Mouse (Mus musculus): ENCODE results near the gene Ppp1r15a. TPM values are rescaled to one million over a fixed set of nuclear protein-coding genes. Genes with fewer than 3 reads are reported as not detected.
A peak's percentile ranks its signal among the peaks of the same experiment; 100 is the strongest.

The Ppp1r15a gene
- polyA plus RNA-seq, 1 experiment from 2014 or later, result 24.1 TPM

DNA sequence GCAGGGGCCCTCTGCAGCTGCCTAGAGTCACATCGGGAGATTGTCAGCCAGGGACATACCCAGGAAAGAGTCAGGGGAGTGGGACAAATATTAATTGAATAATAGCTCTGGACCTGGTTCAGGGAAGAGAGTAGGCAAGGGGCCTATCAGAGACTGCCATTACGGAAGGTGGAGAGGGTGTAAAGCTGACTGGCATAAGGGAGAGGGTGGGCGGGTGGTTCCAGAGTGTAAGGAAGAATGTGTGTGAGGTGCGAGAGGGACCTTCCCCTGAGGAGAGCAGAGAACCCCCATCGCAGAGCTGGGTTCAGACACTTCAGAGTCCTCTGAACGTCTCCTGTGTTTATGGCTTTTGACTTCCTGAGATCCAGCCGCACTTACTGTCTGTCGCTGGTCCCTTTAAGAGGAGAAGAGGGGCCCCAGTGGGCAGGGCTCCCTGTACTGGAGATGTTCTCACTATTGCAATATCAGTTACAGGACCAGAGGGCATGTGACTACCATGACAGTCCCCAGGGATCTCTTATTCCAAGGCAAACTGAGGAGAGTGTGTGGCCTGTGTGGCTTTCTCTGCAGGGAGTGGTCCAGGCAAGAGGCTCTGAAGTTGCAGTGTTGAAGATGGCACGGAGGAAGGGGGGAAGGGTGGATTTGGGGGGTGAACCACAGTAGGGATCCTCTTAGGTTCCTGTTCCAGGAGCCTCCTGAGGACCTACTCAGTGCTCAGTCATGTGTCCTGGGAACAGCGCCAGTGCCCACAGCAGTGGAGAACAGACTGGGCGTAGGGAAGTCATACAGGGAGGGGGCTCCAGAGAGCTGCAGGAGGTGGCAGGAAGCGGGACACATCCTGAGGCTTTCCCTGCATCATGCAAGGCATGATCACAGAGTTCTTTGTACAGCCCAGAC is 35.8 kb upstream of the Ppp1r15a start:
- no peak overlapping the region for H3K9ac ChIP-seq
- ATAC-seq (ENCODE audit: insufficient number of reproducible peaks, insufficient read depth, low FRiP score, low TSS enrichment), result no peak
- no peak overlapping the region for H3K4me2 ChIP-seq (replicated peaks)
- no peaks in the 10 kb centered on the region for H3K36me3 ChIP-seq
- H3K9me3 ChIP-seq, result no peaks in the 10 kb centered on the region
- H3K4me3 ChIP-seq, result no peak overlapping the region
- 45% methylated on average over 12 of the region's 12 CpGs for WGBS
- peaks cover 8% of the 10 kb centered on the region; the same call in 1 of the 2 replicates for H3K4me1 ChIP-seq
- H3K27me3 ChIP-seq, result no peaks in the 10 kb centered on the region
- peak overlapping the region; percentile 12; the same call in 1 of the 2 replicates for H3K27ac ChIP-seq

DNA sequence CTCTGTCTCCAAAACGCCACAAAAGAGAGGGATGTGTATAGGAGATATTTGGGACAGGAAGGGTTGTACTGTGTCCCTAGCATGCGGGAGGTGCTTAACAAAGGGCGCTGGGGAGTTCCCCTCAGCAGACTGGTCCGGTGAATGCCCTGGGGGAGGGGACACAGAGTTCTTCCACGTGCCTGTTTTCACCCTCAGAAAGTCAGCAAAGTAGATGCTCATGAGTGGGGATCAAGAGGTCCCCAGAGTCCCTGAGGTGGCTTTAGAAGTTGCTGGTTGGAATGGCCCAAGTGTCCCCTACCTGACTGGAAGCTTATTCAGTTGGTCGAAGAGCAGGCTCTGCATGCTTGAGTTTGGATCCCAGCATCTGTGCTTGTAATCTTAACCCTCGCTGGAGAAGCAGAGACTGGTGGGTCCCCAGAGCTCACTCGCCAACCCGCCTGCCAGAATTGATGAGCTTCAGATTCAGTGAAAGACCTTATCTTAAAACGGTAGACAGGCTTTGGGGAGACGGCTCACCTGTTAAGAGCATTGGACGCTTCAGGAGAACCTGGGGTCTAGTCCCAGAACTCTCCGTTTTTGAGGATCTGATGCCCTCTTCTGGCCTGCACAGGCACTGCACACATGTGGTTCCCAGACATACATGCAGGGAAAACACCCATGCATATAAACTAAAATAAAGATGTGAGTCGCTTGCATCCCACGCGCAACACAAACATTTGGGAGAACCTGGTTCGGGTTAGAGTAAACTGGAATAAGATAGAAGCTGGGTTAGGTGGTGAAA is 35.0 kb upstream of the Ppp1r15a start:
- H3K4me3 ChIP-seq, result no peak overlapping the region
- H3K9me3 ChIP-seq, result no peaks in the 10 kb centered on the region
- peak overlapping the region; percentile 27; the same call in 1 of the 2 replicates for H3K4me2 ChIP-seq (replicated peaks)
- no peaks in the 10 kb centered on the region for H3K27me3 ChIP-seq
- H3K9ac ChIP-seq, result no peak overlapping the region
- H3K36me3 ChIP-seq, result no peaks in the 10 kb centered on the region
- no peak overlapping the region for H3K27ac ChIP-seq
- no peak for ATAC-seq (ENCODE audit: insufficient number of reproducible peaks, insufficient read depth, low FRiP score, low TSS enrichment)
- H3K4me1 ChIP-seq, result peaks cover 8% of the 10 kb centered on the region; the same call in 1 of the 2 replicates
- 23% methylated on average over 17 of the region's 17 CpGs for WGBS

DNA sequence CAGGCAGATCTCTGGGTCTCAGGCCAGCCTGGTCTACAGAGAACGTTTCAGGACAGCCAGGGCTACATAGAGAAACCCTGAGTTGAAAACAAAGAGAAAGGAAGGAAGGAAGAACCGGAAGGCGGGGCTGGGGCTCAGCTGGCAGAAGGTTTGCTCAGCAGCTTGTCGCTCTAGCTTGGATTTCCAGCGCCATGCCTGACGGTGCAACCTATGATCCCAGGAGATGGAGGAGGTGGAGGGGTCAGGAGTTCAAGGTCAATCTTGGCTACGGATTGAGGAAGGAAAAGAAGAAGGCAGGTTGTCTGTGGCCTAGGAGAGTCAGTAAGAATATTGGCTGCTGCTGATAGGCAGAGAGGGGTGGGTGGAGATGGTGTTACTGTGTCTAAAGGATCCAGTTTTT is 34.2 kb upstream of the Ppp1r15a start:
- H3K27me3 ChIP-seq, result no peaks in the 10 kb centered on the region
- 78% methylated on average over 7 of the region's 7 CpGs for WGBS
- peaks cover 8% of the 10 kb centered on the region; the same call in 1 of the 2 replicates for H3K4me1 ChIP-seq
- H3K4me2 ChIP-seq (replicated peaks), result no peak overlapping the region
- ATAC-seq (ENCODE audit: insufficient number of reproducible peaks, insufficient read depth, low FRiP score, low TSS enrichment), result no peak
- no peaks in the 10 kb centered on the region for H3K36me3 ChIP-seq
- H3K4me3 ChIP-seq, result no peak overlapping the region
- no peak overlapping the region for H3K9ac ChIP-seq
- no peaks in the 10 kb centered on the region for H3K9me3 ChIP-seq
- no peak overlapping the region for H3K27ac ChIP-seq

DNA sequence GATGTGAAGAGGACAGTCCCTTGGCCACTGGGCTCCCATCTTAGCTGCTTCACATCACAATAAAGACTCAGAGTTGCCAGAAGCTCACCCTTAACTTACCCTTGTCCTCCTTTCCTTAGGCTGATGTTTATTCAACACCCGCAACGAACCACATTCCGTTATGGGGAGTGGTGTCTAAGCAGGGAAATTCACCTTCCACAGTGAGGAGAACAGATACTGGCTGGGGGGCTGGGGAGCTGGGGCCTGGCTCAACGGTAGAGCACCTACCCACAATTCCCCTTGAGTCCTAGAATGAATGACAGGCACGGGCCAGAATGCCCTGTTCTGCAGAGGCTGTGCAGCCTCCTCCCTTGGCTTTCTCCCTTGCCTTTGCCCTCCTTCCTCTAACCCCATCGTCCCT is 32.8 kb upstream of the Ppp1r15a start:
- no peak overlapping the region for H3K4me2 ChIP-seq (replicated peaks)
- no peaks in the 10 kb centered on the region for H3K27me3 ChIP-seq
- H3K4me1 ChIP-seq, result peaks cover 8% of the 10 kb centered on the region; the same call in 1 of the 2 replicates
- H3K36me3 ChIP-seq, result no peaks in the 10 kb centered on the region
- no peak for ATAC-seq (ENCODE audit: insufficient number of reproducible peaks, insufficient read depth, low FRiP score, low TSS enrichment)
- no peak overlapping the region for H3K27ac ChIP-seq
- H3K9me3 ChIP-seq, result no peaks in the 10 kb centered on the region
- H3K9ac ChIP-seq, result no peak overlapping the region
- H3K4me3 ChIP-seq, result no peak overlapping the region
- 61% methylated on average over 6 of the region's 6 CpGs for WGBS

DNA sequence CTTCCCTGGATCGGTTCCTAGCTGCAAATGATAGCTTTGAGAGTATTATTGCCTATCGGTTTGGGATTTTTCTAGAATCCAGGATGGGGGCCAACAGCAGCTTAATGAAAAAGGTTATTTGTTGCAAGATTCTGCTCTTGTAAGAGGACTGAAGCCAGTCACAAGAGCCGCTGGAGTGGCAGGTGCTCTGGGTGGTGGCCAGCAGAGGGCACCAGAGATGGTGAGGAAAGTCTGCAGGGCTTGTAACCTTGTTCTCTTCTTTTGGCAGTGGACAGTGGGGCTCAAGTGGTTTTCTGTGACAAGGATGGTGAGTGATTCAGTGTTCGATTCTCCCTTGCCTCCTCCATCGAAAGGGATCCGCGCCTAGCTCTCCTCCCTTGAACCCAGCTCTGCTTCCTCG is 29.7 kb upstream of the Ppp1r15a start:
- Histone ChIP-seq H3K9me3 (no peaks in the 10 kb centered on the region), H3K27me3 (no peaks in the 10 kb centered on the region), H3K27ac (no peak overlapping the region), H3K4me2 (replicated peaks) (no peak overlapping the region), H3K4me1 (0 out of 2 replicates have a peak, but pooled peaks cover 1% of the 10 kb centered on the region), H3K36me3 (no peaks in the 10 kb centered on the region), H3K9ac (no peak overlapping the region), H3K4me3 (no peak overlapping the region)
- no peak for ATAC-seq (ENCODE audit: insufficient number of reproducible peaks, insufficient read depth, low FRiP score, low TSS enrichment)
- 26% methylated on average over 8 of the region's 8 CpGs for WGBS

DNA sequence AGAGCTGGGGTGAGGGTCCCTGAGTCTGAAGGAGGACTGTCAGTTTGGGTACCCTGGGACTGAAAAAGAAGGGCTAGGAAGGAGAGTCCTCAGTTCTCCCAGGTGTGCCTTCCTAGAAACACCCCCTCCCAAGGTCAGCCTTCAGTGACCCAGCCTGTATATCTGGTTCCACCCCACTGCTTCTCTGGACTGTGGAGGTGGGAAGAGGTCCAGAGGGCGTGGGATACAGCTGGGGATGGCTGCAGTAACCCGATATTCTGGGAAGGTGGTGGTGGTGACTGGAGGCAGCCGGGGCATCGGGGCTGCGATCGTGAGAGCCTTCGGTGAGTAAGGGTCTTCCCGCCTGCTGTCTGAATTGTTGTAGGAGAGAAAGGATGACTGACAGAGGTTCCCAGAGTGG is 28.7 kb upstream of the Ppp1r15a start, which contains the start of gene Hsd17b14:
Hsd17b14 (plus strand) TSS at position 150 of the 400 bp plus-strand sequence.
- no peaks in the 10 kb centered on the region for H3K36me3 ChIP-seq
- no peak for ATAC-seq (ENCODE audit: insufficient number of reproducible peaks, insufficient read depth, low FRiP score, low TSS enrichment)
- 20% methylated on average over 8 of the region's 8 CpGs for WGBS
- H3K9me3 ChIP-seq, result no peaks in the 10 kb centered on the region
- 0 out of 2 replicates have a peak, but pooled peaks cover 5% of the 10 kb centered on the region for H3K4me1 ChIP-seq
- no peak within 1 kb of the TSS for H3K27ac ChIP-seq
- no peak within 1 kb of the TSS for H3K4me3 ChIP-seq
- H3K9ac ChIP-seq, result peak within 1 kb of the TSS; percentile 13; the same call in 1 of the 2 replicates
- H3K4me2 ChIP-seq (replicated peaks), result no peak within 1 kb of the TSS
- H3K27me3 ChIP-seq, result no peaks in the 10 kb centered on the region

DNA sequence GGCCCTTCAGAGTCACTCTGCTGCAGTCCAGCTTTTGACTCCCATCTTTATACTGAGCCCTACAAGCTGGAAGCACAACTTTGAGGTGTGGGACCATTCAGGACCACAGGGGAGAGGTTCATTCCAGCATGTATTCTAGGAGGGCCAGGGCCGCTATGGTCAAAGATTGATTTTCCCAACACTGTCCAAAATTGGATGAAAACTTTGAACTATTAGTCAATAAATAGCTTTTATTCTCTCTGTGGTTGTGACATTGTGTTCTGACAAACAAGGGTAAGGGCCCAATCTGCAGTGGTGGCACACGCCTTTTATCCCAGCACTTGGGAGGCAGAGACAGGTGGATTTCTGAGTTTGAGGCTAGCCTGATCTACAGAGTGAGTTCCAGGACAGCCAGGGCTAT is 27.9 kb upstream of the Ppp1r15a start:
- H3K9ac ChIP-seq, result peak overlapping the region; percentile 13; the same call in 1 of the 2 replicates
- H3K4me3 ChIP-seq, result no peak overlapping the region
- H3K27me3 ChIP-seq, result no peaks in the 10 kb centered on the region
- H3K4me1 ChIP-seq, result 0 out of 2 replicates have a peak, but pooled peaks cover 5% of the 10 kb centered on the region
- 93% methylated on average over 2 of the region's 2 CpGs for WGBS
- no peak for ATAC-seq (ENCODE audit: insufficient number of reproducible peaks, insufficient read depth, low FRiP score, low TSS enrichment)
- no peak overlapping the region for H3K27ac ChIP-seq
- no peaks in the 10 kb centered on the region for H3K9me3 ChIP-seq
- H3K36me3 ChIP-seq, result no peaks in the 10 kb centered on the region
- no peak overlapping the region for H3K4me2 ChIP-seq (replicated peaks)

DNA sequence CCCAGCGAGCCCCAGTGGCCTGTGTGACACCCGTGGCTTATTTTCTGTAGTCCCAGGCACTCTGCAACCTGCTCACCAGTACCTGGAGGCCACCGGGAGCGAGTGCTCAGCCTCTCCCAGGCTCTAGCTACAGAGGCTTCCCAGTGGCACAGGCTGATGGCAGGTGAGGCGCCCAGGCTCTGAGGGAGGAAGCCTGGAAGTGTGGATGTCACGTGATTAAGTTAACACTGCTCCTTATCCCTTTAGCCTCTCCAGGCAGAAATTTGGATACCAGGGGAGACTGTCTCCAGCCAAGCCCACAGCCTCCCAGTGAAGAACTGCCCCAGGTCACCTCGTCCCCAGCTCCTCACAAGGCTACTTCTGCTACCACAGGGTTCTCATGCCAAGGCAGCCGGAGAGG is 27.5 kb upstream of the Ppp1r15a start:
- Histone ChIP-seq H3K4me1 (0 out of 2 replicates have a peak, but pooled peaks cover 5% of the 10 kb centered on the region), H3K4me2 (replicated peaks) (no peak overlapping the region), H3K9me3 (no peaks in the 10 kb centered on the region), H3K27ac (no peak overlapping the region), H3K36me3 (no peaks in the 10 kb centered on the region), H3K4me3 (no peak overlapping the region), H3K27me3 (no peaks in the 10 kb centered on the region), H3K9ac (peak overlapping the region; percentile 13; the same call in 1 of the 2 replicates)
- ATAC-seq (ENCODE audit: insufficient number of reproducible peaks, insufficient read depth, low FRiP score, low TSS enrichment), result no peak
- 63% methylated on average over 8 of the region's 8 CpGs for WGBS

DNA sequence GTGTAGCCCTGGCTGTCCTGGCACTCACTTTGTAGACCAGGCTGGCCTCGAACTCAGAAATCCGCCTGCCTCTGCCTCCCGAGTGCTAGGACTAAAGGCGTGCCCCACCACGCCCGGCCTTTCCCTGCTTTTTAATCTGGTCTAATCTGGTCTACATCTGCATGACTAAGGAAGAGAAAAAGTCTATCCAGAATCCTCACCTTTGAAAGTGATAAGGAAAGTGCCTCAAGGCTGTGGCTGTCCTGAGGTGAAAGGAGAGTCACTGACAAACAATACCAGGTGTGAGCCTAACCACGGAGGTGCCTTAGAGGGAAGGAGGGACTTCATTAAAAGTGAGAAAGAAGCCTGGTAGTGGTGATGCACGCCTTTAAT is 25.4 kb upstream of the Ppp1r15a start:
- no peaks in the 10 kb centered on the region for H3K9me3 ChIP-seq
- 0 out of 2 replicates have a peak, but pooled peaks cover 5% of the 10 kb centered on the region for H3K4me1 ChIP-seq
- no peaks in the 10 kb centered on the region for H3K36me3 ChIP-seq
- 85% methylated on average over 8 of the region's 8 CpGs for WGBS
- H3K9ac ChIP-seq, result no peak overlapping the region
- H3K4me3 ChIP-seq, result no peak overlapping the region
- H3K4me2 ChIP-seq (replicated peaks), result no peak overlapping the region
- ATAC-seq (ENCODE audit: insufficient number of reproducible peaks, insufficient read depth, low FRiP score, low TSS enrichment), result no peak
- no peak overlapping the region for H3K27ac ChIP-seq
- no peaks in the 10 kb centered on the region for H3K27me3 ChIP-seq

DNA sequence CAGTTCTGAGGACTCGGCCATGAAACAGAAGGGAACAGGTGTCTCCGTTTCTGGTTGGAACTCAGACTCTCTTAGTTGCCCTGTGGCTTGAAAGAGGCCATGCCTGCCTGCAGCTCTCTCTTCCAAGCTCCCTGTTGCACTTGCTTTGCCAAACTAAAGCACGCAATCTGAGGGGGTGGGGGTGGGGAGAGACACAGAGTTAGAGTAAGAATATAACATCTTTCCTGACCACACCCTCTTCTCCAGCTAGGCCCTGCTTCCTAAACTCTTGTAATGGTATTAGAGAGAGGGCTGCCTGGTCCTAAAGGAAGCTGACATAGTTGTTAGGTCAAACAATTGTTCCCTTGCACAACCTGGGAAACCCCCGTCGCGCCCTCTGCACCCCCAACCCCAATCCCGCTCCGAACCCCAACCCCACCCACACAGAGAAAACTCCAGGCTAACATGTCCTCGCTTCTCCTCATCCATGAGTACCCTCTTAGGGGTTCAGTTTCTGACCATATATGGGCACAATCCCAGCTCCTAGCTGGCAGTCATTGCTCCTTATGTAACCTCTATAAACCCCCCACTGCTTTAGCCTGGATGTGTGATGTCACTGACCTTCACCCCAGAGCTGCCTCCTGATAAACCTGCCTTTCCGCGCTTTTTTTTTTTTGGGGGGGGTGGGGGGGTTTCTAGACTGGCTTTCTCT is 24.9 kb upstream of the Ppp1r15a start:
- ATAC-seq (ENCODE audit: insufficient number of reproducible peaks, insufficient read depth, low FRiP score, low TSS enrichment), result no peak
- Histone ChIP-seq H3K27me3 (no peaks in the 10 kb centered on the region), H3K4me1 (0 out of 2 replicates have a peak, but pooled peaks cover 5% of the 10 kb centered on the region), H3K36me3 (no peaks in the 10 kb centered on the region), H3K27ac (no peak overlapping the region), H3K4me2 (replicated peaks) (no peak overlapping the region), H3K9ac (no peak overlapping the region), H3K9me3 (no peaks in the 10 kb centered on the region), H3K4me3 (no peak overlapping the region)
- WGBS, result 76% methylated on average over 11 of the region's 11 CpGs

Measured in embryonic facial prominence, embryonic 12.5 days (tissue).